Mouse (Mus musculus): ENCODE measurements around the gene Usp12.

- no peak for TF ChIP-seq CTCF (IDR thresholded peaks at IDR 0.05; ENCODE audit: low read depth)
- TF ChIP-seq EP300 (optimal IDR thresholded peaks at IDR 0.05): no peak
Observed at GRCm38 (mm10) chr5:146839760-146840159, 45.0 kb upstream of the Usp12 start.

Measured in stomach, postnatal 0 days (tissue).